Mouse (Mus musculus) heart, embryonic 13.5 days (tissue): ENCODE measurements at regions not wholly inside any gene's neighbourhood (a gene's known extent, or its start where the extent isn't known, plus 50 kb on each side); places are given as distances from the start of the nearest gene placed in this dataset.
"Not testable (repeated sequence)": the region's sequence is repeated elsewhere in the genome, so short reads cannot be mapped to it uniquely, and the experiment has no call there.

Experiments used
- ATAC-seq: fragments of 200-750 bp; cut with Nextera tagmentation; 2 replicates; pipeline ENCODE4 v1.8.0; 2017; ENCODE audit warnings: moderate TSS enrichment; ENCODE audit not compliant: insufficient number of reproducible peaks, low FRiP score, low TSS enrichment; ENCODE audit errors: extremely low read depth
- H3K27ac ChIP-seq: fragments of 300-500 bp; sonication (generic); replicated peaks from 2 replicates; pipeline ENCODE4 v1.5.1; 2015; ENCODE audit warnings: moderate library complexity, mild to moderate bottlenecking, inconsistent platforms
- H3K27me3 ChIP-seq: fragments of 300-500 bp; sonication (generic); replicated peaks from 2 replicates; pipeline ENCODE4 v1.6.1; 2015; ENCODE audit warnings: mild to moderate bottlenecking, inconsistent platforms
- H3K36me3 ChIP-seq: fragments of 300-500 bp; sonication (generic); 2 replicates; pipeline ENCODE4 v1.6.1; 2015; ENCODE audit warnings: mild to moderate bottlenecking, inconsistent platforms
- H3K4me1 ChIP-seq: fragments of 300-500 bp; sonication (generic); 2 replicates; pipeline ENCODE4 v1.6.1; 2015; ENCODE audit warnings: inconsistent platforms
- H3K4me2 ChIP-seq: fragments of 300-500 bp; sonication (generic); 2 replicates; pipeline ENCODE4 v1.6.1; 2015; ENCODE audit warnings: inconsistent platforms, mild to moderate bottlenecking, moderate library complexity
- H3K4me3 ChIP-seq: fragments of 300-500 bp; sonication (generic); 2 replicates; pipeline ENCODE4 v1.5.1; 2015; ENCODE audit warnings: moderate library complexity, mild to moderate bottlenecking, inconsistent platforms
- H3K9ac ChIP-seq: fragments of 300-500 bp; sonication (generic); 2 replicates; pipeline ENCODE4 v1.6.1; 2015; ENCODE audit warnings: inconsistent platforms, mild to moderate bottlenecking, moderate library complexity
- H3K9me3 ChIP-seq: fragments of 300-500 bp; sonication (generic); 2 replicates; pipeline ENCODE4 v1.6.1; 2016; ENCODE audit warnings: inconsistent platforms
- WGBS: fragments of 180-500 bp; shearing (Covaris S2); methylation state at CpG from one replicate; pipeline ENCODE4 v1.1.7; 2015; ENCODE audit warnings: mixed read lengths; 5-methylcytosine and 5-hydroxymethylcytosine counted together

- Histone ChIP-seq H3K36me3 (no peaks in the 10 kb centered on the region), H3K27ac (no peak overlapping the region)
Measured at GRCm38 (mm10) chr7:96026781-96027418, 144.1 kb upstream of the Tenm4 start.

GRCm38 (mm10) chr7:96033636-96034035 is 137.4 kb upstream of the Tenm4 start:
- H3K27me3 ChIP-seq, result no peaks in the 10 kb centered on the region
- 84% methylated on average over 4 of the region's 4 CpGs for WGBS
- no peak overlapping the region for H3K4me2 ChIP-seq
- H3K9me3 ChIP-seq, result no peaks in the 10 kb centered on the region
- H3K27ac ChIP-seq, result no peak overlapping the region
- no peak for ATAC-seq
- no peak overlapping the region for H3K9ac ChIP-seq
- no peaks in the 10 kb centered on the region for H3K36me3 ChIP-seq
- no peaks in the 10 kb centered on the region for H3K4me1 ChIP-seq
- H3K4me3 ChIP-seq, result no peak overlapping the region

More at GRCm38 (mm10) chr7:96026781-96027418, 144.1 kb upstream of the Tenm4 start:
- Histone ChIP-seq H3K4me1 (no peaks in the 10 kb centered on the region), H3K27me3 (no peaks in the 10 kb centered on the region), H3K4me3 (no peak overlapping the region), H3K9me3 (peaks cover 3% of the 10 kb centered on the region; the same call in 1 of the 2 replicates), H3K4me2 (no peak overlapping the region), H3K9ac (no peak overlapping the region)
- WGBS, result 74% methylated on average over 6 of the region's 6 CpGs
- ATAC-seq, result no peak

GRCm38 (mm10) chr7:96035456-96035855 is 135.6 kb upstream of the Tenm4 start:
- H3K9me3 ChIP-seq, result no peaks in the 10 kb centered on the region
- H3K4me2 ChIP-seq, result no peak overlapping the region
- H3K27me3 ChIP-seq, result no peaks in the 10 kb centered on the region
- H3K9ac ChIP-seq, result no peak overlapping the region
- H3K4me3 ChIP-seq, result no peak overlapping the region
- no peak for ATAC-seq
- no peaks in the 10 kb centered on the region for H3K36me3 ChIP-seq
- no peak overlapping the region for H3K27ac ChIP-seq
- WGBS, result 41% methylated on average over 2 of the region's 2 CpGs
- H3K4me1 ChIP-seq, result no peaks in the 10 kb centered on the region

GRCm38 (mm10) chr7:96039628-96040027 is 131.4 kb upstream of the Tenm4 start:
- H3K4me2 ChIP-seq, result no peak overlapping the region
- no peak overlapping the region for H3K27ac ChIP-seq
- no peak overlapping the region for H3K9ac ChIP-seq
- no peaks in the 10 kb centered on the region for H3K4me1 ChIP-seq
- no peak overlapping the region for H3K4me3 ChIP-seq
- 73% methylated on average over 6 of the region's 6 CpGs for WGBS
- no peaks in the 10 kb centered on the region for H3K27me3 ChIP-seq
- no peaks in the 10 kb centered on the region for H3K36me3 ChIP-seq
- 0 out of 2 replicates have a peak, but pooled peaks cover 2% of the 10 kb centered on the region for H3K9me3 ChIP-seq
- no peak for ATAC-seq

- Histone ChIP-seq H3K4me3 (no peak overlapping the region), H3K36me3 (no peaks in the 10 kb centered on the region), H3K9me3 (0 out of 2 replicates have a peak, but pooled peaks cover 8% of the 10 kb centered on the region), H3K27me3 (no peaks in the 10 kb centered on the region), H3K4me1 (no peaks in the 10 kb centered on the region), H3K9ac (no peak overlapping the region), H3K27ac (no peak overlapping the region), H3K4me2 (no peak overlapping the region)
- WGBS, result 45% methylated on average over 4 of the region's 4 CpGs
- no peak for ATAC-seq
Measured at GRCm38 (mm10) chr7:96041806-96042205, 129.2 kb upstream of the Tenm4 start.

GRCm38 (mm10) chr7:96051631-96052030 is 119.4 kb upstream of the Tenm4 start:
- no peak overlapping the region for H3K4me2 ChIP-seq
- no peak for ATAC-seq

GRCm38 (mm10) chr7:96061599-96061998 is 109.4 kb upstream of the Tenm4 start:
- H3K27ac ChIP-seq, H3K9ac ChIP-seq, H3K4me2 ChIP-seq, H3K4me1 ChIP-seq, H3K4me3 ChIP-seq, H3K27me3 ChIP-seq, ATAC-seq, H3K36me3 ChIP-seq, H3K9me3 ChIP-seq: not testable (repeated sequence)
- WGBS, result 27% methylated on average over 1 of the region's 1 CpGs

More at GRCm38 (mm10) chr7:96051631-96052030, 119.4 kb upstream of the Tenm4 start:
- H3K4me1 ChIP-seq, result no peaks in the 10 kb centered on the region
- H3K9me3 ChIP-seq, result peaks cover 10% of the 10 kb centered on the region; the same call in 1 of the 2 replicates
- no peaks in the 10 kb centered on the region for H3K36me3 ChIP-seq
- no peak overlapping the region for H3K4me3 ChIP-seq
- H3K27ac ChIP-seq, result no peak overlapping the region
- no peaks in the 10 kb centered on the region for H3K27me3 ChIP-seq
- 53% methylated on average over 1 of the region's 1 CpGs for whole genome bisulfite sequencing
- H3K9ac ChIP-seq, result no peak overlapping the region

GRCm38 (mm10) chr7:96078511-96078910 is 92.5 kb upstream of the Tenm4 start:
- 77% methylated on average over 1 of the region's 1 CpGs for WGBS
- H3K36me3 ChIP-seq, result no peaks in the 10 kb centered on the region
- no peaks in the 10 kb centered on the region for H3K27me3 ChIP-seq
- no peak overlapping the region for H3K27ac ChIP-seq
- H3K9ac ChIP-seq, result no peak overlapping the region
- no peak for ATAC-seq
- no peak overlapping the region for H3K4me3 ChIP-seq
- H3K9me3 ChIP-seq, result no peaks in the 10 kb centered on the region
- no peak overlapping the region for H3K4me2 ChIP-seq
- H3K4me1 ChIP-seq, result no peaks in the 10 kb centered on the region

GRCm38 (mm10) chr7:96081676-96082075 is 89.4 kb upstream of the Tenm4 start:
- Histone ChIP-seq H3K4me2 (no peak overlapping the region), H3K9ac (no peak overlapping the region), H3K4me3 (no peak overlapping the region), H3K9me3 (no peaks in the 10 kb centered on the region), H3K27ac (no peak overlapping the region), H3K36me3 (no peaks in the 10 kb centered on the region), H3K27me3 (no peaks in the 10 kb centered on the region), H3K4me1 (no peaks in the 10 kb centered on the region)
- 56% methylated on average over 4 of the region's 4 CpGs for WGBS
- ATAC-seq, result no peak

- ATAC-seq, result no peak
- Histone ChIP-seq H3K4me1 (no peaks in the 10 kb centered on the region), H3K4me3 (no peak overlapping the region), H3K4me2 (no peak overlapping the region), H3K9ac (no peak overlapping the region), H3K9me3 (no peaks in the 10 kb centered on the region), H3K27ac (no peak overlapping the region), H3K27me3 (no peaks in the 10 kb centered on the region), H3K36me3 (no peaks in the 10 kb centered on the region)
- WGBS, result 79% methylated on average over 4 of the region's 4 CpGs
Measured at GRCm38 (mm10) chr7:96095185-96095584, 75.9 kb upstream of the Tenm4 start.

GRCm38 (mm10) chr7:96095752-96096151 is 75.3 kb upstream of the Tenm4 start:
- Histone ChIP-seq H3K27ac (no peak overlapping the region), H3K36me3 (no peaks in the 10 kb centered on the region), H3K4me3 (no peak overlapping the region), H3K27me3 (no peaks in the 10 kb centered on the region), H3K4me1 (no peaks in the 10 kb centered on the region), H3K9ac (no peak overlapping the region), H3K9me3 (no peaks in the 10 kb centered on the region), H3K4me2 (no peak overlapping the region)
- WGBS, result 79% methylated on average over 3 of the region's 3 CpGs
- ATAC-seq, result no peak

- ATAC-seq, result no peak
- H3K27ac ChIP-seq, result no peak overlapping the region
- WGBS, result 61% methylated on average over 5 of the region's 5 CpGs
Measured at GRCm38 (mm10) chr7:96098686-96099376, 72.2 kb upstream of the Tenm4 start.

More at GRCm38 (mm10) chr7:96098686-96099376, 72.2 kb upstream of the Tenm4 start:
- no peak overlapping the region for H3K4me3 ChIP-seq
- no peaks in the 10 kb centered on the region for H3K27me3 ChIP-seq
- no peaks in the 10 kb centered on the region for H3K36me3 ChIP-seq
- peaks cover 17% of the 10 kb centered on the region for H3K4me1 ChIP-seq
- H3K9me3 ChIP-seq, result no peaks in the 10 kb centered on the region
- no peak overlapping the region for H3K9ac ChIP-seq
- no peak overlapping the region for H3K4me2 ChIP-seq
